Mouse (Mus musculus): ENCODE measurements around the gene Ppfibp1.

Ppfibp1 gene

DNA sequence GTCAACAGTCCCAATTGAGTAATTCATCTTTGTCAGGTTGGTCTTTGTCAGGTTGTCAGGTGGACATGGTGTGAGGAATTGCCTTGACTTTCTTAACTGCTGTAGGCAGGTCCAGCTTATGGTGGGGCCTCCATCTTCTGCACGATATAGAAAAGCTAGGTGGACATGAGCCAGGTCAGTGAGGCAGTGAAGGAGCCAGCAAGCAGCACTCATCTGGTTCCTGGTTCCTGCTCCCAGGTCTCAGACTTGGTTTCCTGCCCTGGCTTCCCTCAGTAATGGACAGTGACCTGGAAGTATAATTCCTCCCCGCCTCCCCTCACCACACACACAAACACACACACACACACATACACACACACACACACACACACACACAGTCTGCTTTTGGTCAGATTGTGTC lies 107.1 kb downstream of the Ppfibp1 start:
- no peak for DNase-seq (ENCODE audit: low read depth, low spot score)

DNA sequence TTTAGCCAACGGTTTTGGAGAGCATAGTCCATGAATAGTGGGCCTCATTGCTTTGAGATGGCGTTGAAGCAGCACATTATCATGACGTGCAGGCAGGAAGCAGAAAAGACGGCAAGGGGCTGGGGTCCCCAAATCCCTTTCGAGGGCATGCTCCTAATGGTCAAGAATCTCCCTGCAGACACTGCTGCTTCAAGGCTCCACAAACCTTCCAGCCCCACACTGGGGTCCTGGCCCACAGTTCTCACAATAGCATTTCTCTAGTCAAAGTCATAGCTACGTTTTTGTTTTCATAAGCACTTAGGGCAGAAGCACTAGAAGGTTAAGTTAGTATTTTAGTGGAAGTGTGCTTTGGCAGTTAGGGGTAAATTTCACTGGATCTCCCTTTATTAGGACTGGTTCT lies 107.6 kb downstream of the Ppfibp1 start:
- no peak for DNase-seq (ENCODE audit: low read depth, low spot score)

DNA sequence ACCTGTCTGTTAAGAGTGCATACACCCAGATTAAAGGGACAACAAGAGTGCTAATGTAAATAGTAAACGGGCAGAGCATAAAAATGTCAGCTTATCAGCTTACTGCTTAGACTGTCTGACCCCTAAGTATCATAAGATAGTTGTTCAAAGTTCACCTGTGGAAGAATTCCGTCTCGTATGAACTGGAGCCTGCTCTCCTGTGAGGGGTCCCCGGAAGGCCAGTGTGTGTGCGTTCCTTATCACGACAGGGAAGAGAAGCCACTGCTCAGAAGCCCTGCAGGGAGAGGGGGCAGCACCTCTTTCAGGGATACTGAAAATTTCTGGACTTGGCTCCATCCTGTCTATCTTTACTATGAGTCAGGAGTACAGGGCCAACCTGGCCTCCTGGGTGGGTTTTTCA lies 108.7 kb downstream of the Ppfibp1 start:
- no peak for DNase-seq (ENCODE audit: low read depth, low spot score)

DNA sequence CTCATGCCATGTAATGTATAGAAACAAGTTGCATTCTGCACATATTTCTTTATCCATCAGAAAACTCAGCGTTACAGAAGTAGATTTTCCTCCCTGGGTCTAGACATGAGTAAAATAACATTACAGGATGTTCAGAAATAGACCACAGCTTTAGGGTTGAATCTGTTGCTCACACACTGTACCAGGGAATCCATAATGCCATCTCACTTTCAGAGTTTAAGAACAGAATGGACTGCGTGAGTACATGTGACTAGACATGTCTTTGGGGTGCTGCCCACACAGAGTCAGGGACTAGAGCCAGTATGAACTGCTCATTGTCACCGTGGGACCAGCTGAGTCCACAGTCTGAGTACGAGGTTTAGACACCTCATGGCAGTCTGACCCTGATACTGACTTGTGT lies 110.4 kb downstream of the Ppfibp1 start:
- no peak for DNase-seq (ENCODE audit: low read depth, low spot score)

DNA sequence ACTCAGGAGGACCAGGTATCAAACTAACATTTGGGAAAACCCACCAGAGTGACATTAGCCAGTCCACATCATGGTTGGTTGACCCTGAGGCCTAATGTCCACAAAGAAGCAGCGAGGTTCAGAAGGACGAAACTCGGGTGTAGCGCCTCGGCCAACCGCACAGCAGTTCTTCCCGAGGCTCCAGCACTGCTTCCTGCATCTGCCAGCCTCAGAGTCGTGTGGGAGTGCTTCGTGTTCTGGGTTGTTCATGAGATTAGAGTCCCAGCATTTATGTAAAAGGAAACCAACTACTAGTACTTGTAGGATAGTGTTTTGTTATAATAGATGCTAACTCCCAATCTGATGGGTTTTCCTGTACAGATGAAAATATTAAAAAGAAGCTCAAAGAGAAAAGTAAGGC lies 111.0 kb downstream of the Ppfibp1 start:
- no peak for DNase-seq (ENCODE audit: low read depth, low spot score)

DNA sequence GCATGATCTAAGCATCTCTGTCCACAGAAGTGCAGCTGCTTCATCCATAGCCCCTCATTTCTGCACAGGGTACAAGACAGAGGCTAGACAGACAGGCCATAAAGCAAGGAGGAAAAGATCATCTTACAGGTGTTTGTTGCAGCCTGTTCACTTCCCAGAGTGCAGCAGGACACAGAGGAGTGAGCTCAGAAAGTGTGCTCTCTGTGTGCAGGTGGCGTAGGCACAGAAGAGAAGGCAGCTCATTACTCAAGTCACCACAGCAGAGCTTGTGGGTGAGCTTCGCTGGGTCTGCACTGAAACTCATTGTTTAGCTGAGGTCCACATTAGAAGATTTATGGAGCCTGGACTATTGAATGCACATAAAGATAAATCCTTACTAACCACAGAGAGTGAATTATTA lies 111.5 kb downstream of the Ppfibp1 start:
- no peak for DNase-seq (ENCODE audit: low read depth, low spot score)

DNA sequence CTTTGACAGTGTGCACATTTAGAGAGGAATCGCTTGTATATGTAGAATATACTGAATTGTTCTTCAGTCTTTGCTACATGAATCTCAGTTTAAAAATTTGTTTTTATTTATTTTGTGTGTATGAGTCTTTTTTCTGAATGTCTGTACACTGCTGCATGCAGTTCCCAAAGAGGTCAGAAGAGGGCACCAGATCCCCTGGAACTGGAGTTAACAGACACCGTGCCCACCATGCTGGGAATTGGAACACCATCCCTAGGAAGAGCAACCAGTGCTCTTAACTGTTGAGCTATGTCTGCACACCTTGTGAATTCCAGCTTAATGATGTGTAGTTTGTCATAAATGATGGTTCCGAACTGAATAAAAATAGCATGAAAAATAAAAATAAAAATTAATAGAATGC lies 119.9 kb downstream of the Ppfibp1 start:
- DNase-seq (ENCODE audit: low read depth, low spot score), result no peak

DNA sequence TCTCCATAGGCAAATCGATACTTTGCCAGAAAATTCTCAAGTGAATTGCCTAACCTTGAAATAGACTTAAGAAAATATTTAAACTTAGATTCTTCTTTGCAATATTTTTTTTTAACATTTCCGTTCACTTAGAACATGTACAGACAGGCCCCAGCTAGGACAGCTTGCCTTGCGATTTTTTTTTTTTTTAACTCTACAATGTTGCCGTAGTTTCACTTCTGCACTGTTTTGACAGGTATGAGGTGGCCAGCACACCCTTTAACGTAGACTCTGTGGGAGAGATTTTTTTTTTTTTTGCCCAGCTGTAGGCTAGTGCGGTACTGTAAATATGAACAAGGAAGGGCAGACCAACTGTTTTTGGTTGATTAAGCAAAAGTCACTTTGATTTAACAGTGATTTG lies 122.1 kb downstream of the Ppfibp1 start:
- DNase-seq (ENCODE audit: low read depth, low spot score), result no peak

DNA sequence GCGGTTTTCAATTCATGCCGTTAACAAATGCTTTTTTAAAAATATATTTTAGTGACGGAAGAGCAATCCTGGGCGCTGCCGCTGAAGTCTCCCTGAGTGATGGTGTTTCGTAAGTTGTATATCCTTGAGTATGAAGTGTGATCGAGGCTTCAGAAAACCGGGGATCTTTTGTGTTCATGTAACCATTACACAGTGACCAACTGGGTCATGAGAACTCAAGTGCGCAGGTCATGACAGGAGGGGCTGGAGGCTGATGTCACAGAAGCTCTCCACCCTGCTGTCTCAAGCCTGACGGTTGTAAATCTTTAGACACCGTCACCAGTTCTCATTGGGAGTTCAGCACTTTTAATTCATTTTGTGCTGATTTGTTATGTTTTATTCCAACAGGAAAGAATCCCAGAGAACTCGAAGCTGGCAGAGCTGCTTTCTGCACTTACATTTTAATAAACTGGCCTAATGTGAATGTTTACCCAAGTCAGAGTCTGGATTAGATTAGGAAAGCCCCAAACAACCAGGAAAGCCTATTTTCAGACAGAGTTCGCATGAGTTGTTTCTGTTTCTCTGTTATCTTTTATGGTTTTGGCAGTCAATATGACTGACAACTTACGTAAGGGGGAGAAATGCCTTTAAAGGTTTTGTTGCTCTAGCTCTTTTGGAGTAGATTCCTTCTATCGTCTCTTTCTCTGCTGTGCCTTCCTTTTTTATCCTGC lies 122.7 kb downstream of the Ppfibp1 start:
- DNase-seq (ENCODE audit: low read depth, low spot score), result no peak

DNA sequence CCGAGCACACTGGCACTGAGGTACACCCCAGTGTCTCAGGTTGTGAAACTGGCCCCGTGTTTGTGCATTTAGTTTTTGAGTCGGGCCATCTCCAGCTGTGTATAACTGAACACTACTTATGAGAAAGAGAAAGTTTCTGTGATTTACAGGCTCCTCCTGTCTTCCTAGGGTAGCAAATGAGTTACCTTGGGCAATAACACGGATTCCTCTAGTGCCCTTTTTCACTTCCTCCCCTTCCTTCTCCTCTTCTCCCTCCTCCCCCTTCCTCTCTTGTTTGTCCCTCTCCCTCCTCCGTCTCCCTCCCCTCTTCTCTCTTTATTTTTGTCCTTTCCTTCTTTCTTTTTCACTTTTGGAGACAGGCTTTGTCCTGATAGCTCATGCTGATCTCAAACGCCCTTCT lies 123.3 kb downstream of the Ppfibp1 start:
- no peak for DNase-seq (ENCODE audit: low read depth, low spot score)

DNA sequence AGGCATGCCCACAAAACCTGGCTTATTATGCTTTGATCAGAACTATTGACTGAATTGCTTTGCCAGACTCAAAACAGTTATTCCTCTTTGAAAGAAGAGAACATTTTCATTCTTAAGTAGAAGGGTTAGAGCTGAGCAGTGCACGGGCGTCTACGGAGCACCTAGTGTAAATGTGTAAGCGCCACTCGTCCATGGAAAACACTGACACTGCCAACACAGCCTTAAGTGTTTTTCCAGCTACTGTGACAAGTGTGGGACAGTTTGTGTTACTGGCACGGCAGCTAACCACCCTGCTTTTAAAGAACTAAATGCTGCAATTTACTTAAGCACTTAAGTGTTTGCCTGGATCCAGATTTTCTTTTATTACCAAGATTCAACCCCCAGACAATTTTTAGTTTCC lies 123.7 kb downstream of the Ppfibp1 start:
- no peak for DNase-seq (ENCODE audit: low read depth, low spot score)

DNA sequence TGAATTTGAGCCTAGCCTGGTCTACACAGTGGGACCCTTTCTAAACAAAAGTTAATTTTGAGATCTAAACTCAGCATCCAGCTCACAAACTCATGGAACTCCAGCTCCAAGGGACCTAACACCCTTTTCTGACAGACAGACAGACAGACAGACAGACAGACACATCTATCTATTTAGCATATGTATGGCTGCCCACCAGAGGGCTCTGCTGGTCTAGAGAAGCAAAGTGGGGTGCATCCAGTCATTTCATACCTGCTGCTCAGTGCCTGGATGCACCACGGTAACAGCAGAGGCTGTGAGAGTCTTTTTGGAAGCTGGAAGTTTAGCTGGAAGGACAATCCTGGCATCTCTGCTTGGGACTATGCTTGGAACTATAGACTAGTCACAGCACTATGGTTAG lies 125.3 kb downstream of the Ppfibp1 start:
- no peak for DNase-seq (ENCODE audit: low read depth, low spot score)

DNA sequence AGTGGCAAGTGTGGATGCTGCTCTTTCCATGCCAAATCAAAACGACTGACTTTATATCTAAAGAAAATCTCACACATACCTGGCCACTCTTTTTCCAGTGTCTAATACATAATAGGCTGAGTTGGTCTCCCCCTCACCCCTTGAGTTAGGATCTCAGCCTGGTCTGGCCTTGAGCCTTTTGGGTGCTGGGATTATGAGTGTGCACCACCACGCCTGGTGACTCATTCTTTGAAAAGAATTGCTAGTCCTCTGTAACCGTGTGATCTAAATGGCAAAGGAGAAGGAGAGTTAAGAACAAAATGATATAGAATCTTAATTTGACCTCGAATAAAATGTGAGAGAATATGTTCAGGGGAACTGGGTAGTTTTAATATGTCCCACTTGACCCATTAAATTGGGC lies 129.6 kb downstream of the Ppfibp1 start:
- no peak for DNase-seq (ENCODE audit: low read depth, low spot score)

DNA sequence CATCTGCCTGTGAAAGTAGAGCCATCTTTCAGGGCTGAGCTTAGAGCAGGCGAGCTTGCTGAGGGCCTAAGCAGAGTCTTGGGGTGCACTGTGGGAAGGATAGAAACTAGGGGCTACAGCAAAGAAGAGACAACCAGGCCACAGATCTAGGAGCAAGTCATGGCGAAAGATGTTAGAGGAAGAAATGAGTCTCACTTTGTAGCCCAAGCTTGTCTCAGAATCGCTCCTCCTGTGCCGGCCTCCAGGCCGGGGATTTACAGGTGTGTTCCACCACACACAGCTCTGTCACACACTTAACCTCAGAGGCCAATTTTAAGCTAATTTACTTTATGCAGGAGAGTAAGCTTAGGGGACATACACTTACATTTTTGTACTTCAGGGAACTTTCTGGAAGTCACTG lies 130.1 kb downstream of the Ppfibp1 start:
- DNase-seq (ENCODE audit: low read depth, low spot score), result no peak

DNA sequence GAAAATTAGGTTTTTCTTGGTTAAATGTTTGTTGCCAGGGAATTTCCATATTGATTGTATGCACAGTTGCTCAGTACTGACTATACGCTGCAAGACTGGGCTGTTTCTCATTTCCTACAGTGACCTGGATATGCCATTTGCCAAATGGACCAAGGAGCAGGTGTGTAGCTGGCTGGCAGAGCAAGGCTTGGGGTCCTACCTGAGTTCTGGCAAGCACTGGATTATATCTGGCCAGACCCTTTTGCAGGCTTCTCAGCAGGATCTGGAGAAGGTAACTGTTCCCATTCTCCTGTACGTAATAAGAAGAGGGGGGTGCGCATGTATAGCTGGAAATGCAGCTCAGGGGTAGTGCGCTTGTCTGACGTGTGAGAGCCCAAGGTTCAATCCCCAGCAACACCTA lies 132.9 kb downstream of the Ppfibp1 start:
- DNase-seq (ENCODE audit: low read depth, low spot score), result no peak

DNA sequence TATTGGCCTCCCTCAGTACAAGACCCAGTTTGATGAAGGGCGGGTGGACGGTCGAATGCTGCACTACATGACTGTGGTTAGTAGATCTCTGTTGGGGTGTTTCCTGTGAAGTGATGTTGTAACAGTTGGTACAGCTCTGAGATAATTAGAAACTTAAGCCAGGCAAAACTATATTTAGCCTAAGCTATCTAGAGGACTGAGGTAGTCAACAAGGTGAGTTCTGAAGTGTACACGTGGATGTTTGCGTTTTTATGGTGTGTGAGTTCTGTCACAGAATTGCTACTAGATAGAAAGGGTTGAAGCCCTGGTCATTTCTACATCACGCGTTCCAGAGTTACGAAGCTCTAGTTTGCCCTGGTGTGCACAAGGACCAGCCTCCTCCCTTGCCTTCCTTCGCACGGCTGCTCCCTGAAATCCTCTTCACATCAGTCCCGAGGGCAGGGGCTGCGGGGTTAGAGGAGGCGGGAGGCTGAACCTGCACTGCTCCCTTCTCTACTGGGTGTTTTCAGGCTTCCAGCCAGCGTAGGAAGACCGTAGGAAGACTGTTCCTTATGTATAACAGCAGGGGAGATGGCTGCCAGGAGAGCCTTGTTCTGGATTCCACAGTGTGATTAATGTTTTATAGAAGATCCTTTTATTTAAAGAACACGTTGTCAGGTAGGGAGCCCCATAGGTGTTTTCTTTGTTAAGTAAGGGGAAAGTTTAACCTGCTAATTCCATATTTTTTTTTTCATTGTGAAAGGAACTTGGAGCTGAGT lies 134.3 kb downstream of the Ppfibp1 start:
- no peak for DNase-seq (ENCODE audit: low read depth, low spot score)

DNA sequence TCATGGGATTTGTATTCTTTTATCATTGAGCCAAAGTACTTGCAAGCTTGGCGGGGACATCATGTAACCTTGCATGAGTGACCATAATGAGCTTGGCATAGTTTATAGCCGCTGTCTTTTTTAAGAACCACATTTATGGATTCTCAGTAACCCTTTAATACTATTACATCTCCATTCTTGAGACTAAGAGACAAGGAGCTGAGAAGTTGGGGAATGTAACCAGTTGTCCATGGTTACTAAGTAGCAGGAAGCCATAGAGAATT lies 134.8 kb downstream of the Ppfibp1 start:
- no peak for DNase-seq (ENCODE audit: low read depth, low spot score)

DNA sequence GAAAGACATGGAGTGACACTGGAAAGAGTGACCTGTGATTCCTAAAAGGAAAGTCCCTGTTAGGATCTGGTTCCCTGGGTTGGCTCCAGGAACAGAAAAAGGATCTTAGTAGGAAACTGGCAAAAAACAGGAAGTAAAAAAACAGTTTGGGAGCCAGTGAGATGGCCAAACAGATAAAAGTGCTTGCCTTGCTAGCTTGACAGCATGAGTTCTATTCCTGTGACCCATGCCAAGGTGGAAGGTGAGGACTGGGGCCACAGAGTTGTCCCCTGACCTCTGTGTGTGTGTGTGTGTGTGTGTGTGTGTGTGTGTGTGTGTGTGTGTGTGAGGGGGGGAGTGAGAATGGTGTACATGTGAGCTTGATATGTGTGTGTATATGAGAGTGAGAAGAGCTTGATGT lies 135.3 kb downstream of the Ppfibp1 start:
- DNase-seq (ENCODE audit: low read depth, low spot score), result no peak

DNA sequence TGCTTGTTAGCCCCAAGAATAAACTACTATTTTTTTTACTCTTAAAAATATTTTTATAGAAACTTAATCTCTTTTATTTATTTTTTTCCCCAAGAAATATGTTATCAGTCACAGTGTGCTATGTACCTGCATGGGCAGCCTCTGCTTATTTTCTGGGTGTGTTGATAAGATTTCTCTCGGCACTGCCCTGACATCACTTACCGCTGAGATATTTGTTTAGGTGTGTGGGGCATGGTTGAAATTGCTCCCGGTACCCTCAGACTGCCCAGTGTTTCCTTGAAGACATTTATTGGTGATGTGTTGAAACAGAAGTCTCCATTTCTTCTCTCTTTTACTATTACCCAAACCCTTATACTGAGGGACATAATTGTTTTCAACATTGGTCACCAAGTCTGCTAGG lies 136.5 kb downstream of the Ppfibp1 start:
- DNase-seq (ENCODE audit: low read depth, low spot score), result no peak

DNA sequence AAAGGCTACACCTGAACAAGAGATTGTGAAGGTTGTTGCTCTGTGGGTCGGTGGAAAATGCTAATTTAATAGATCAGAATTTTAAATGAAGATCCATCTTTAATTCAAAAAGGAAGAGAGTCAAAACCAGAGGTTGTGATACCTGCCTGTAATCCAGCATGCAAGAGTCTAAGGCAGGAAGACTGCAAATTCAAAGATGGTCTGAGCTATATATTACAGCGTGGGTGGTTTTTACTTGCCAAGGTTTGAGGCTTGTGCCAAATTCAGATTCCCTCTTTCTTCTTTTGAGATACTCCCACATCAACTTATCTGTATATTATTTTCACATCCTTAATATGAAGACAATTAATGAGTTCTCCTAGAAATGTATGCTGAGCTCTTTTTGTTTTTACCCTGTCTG lies 140.1 kb downstream of the Ppfibp1 start:
- no peak for DNase-seq (ENCODE audit: low read depth, low spot score)

DNA sequence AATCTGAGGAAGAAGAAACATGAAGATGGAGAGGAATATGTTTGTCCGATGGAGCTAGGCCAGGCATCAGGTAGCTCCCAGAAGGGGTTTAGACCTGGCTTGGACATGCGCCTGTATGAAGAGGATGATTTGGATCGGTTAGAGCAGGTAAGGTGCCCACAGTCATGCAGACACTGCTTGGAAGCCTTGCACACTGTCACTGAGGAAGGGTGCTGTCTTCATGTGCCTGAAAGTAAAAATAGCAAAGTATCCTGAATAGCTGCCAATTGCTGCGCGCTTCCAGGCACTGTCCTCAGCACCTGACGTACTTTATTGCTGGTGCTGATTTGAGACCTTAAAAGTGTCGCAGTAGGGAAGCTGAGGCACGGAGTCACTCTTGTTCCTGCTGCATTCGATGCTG lies 141.3 kb downstream of the Ppfibp1 start:
- DNase-seq (ENCODE audit: low read depth, low spot score), result no peak

DNA sequence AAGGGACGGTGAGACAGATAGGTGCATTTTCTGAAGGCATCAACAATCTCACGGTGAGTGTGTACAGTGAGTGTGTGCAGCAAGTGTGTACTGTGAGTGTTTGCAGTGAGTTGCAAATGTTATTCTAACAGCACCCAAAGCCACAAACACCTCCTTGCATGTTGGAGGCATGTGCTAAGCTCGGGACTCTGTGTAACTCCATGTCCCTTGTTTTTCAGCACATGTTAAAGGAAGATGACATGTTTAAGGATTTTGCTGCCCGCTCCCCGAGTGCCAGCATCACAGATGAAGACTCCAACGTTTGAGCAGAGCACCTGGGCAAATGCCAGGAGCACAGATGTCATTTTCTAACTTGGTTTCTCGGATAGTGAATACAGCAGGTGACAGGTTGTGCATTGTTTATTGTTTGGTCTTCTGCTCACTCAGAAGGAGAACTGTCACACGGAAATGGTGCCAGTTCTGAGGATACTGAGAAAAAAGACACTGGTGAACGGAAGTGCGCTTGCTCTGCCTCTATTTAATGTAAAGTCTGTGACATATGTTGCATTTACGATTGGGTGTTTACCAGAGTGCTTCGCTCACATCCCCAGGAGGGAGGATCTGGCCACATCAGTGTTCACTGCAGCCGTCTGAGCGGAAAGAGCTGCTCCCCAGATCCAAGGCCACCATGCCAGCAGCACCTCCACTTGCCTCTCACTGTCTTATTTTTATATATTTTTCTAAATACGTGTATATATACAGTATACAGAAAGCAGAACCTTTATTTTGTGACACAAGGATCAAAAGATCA lies 142.0 kb downstream of the Ppfibp1 start:
- no peak for DNase-seq (ENCODE audit: low read depth, low spot score)

DNA sequence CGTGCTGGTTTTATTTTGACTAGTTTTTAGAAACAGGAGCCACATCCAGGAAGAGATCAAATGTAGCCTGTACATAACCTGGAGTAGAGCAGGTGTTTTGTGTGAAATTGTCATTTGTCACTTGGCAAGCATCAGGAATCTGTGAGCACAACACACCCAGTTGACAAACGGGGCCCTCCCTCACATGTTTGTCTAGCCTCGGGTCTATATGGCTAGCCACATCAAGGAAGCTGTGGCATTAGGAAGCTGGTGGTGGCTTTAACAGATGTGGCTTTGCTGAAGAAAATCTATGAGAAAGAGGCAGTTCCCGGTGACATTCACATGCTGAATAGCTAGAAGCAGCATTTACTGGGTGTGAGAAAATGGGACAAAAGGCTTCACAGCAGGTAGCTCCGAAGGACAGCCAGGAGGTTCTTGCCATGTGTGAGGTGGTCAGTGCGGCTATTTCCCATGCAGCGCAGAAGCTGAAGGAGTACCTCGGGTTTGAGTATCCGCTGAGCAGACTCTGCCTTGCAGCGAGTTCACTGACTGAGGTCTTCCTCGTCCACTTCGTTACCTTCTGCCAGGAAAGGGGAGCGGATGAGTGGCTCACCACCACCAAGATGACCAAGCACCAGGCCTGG lies 144.1 kb downstream of the Ppfibp1 start, which contains the start of gene Rep15:
Rep15 (plus strand) TSS at position 282 of the 623 bp plus-strand sequence.
- DNase-seq (ENCODE audit: low read depth, low spot score), result no peak

All from forelimb bud, embryonic 11.5 days (tissue).